Mouse (Mus musculus): Measurements from ENCODE around the gene Mcmbp.

- TF ChIP-seq CTCF (IDR thresholded peaks at IDR 0.05; ENCODE audit: extremely low read depth, insufficient read length, insufficient replicate concordance, low read depth, low read length) (no peak), POLR2A (IDR thresholded peaks at IDR 0.05; ENCODE audit: low read depth, low read length) (no peak)
These were observed 76.4 kb downstream of the Mcmbp start for GRCm38 (mm10) chr7:128663906-128664305.
